Mouse (Mus musculus) MEL (cell line): Measurements from ENCODE around the gene Nudt13. TPM values are rescaled to one million over a fixed set of nuclear protein-coding genes. Genes with fewer than 3 reads are reported as not detected.

Experiments used
- DNase-seq: peaks from one replicate; pipeline ENCODE4 v3.0.0; 2011; ENCODE audit warnings: low read depth, low spot score
- H3K27ac ChIP-seq: 2 replicates; pipeline ENCODE4 v1.5.1; 2012; ENCODE audit warnings: low read depth, mild to moderate bottlenecking, control low read depth, low read length, moderate library complexity; ENCODE audit not compliant: control insufficient read depth
- H3K27me3 ChIP-seq, 2 experiments: fragments of 150-350 bp in 1 of 2; sonication (generic) in 1 of 2; 2 replicates each; pipeline ENCODE4 v1.6.1; 2012; ENCODE audit warnings: low read length in 2 of 2, mild to moderate bottlenecking in 2 of 2, improper control_type of control experiment in 1 of 2, moderate library complexity in 1 of 2; ENCODE audit not compliant: insufficient read depth in 2 of 2, control insufficient read depth in 1 of 2
- H3K36me3 ChIP-seq, 2 experiments: 2 replicates each; pipeline ENCODE4 v1.6.1; 2012 to 2014; ENCODE audit warnings: low read length in 2 of 2, improper control_type of control experiment in 1 of 2, inconsistent platforms in 1 of 2, mild to moderate bottlenecking in 1 of 2; ENCODE audit not compliant: insufficient read depth in 2 of 2, control insufficient read depth in 1 of 2
- H3K4me1 ChIP-seq, 2 experiments: fragments of 150-350 bp in 1 of 2; sonication (generic) in 1 of 2; 2 replicates each; pipeline ENCODE4 v1.6.1; 2012; ENCODE audit warnings: low read length in 2 of 2, improper control_type of control experiment in 1 of 2, mild to moderate bottlenecking in 1 of 2; ENCODE audit not compliant: insufficient read depth in 2 of 2, control insufficient read depth in 1 of 2
- H3K4me3 ChIP-seq, 2 experiments: fragments of 150-350 bp in 1 of 2; sonication (generic) in 1 of 2; 2 replicates each; pipeline ENCODE4 v1.5.1; 2012; ENCODE audit warnings: low read depth in 2 of 2, low read length in 2 of 2, mild to moderate bottlenecking in 2 of 2, moderate library complexity in 2 of 2, control low read depth in 1 of 2, improper control_type of control experiment in 1 of 2; ENCODE audit not compliant: control insufficient read depth in 1 of 2, insufficient read depth in 1 of 2
- H3K79me2 ChIP-seq: 2 replicates; pipeline ENCODE4 v1.6.1; 2012; ENCODE audit warnings: mild to moderate bottlenecking, low read length, moderate library complexity; ENCODE audit not compliant: control insufficient read depth, poor library complexity, insufficient read depth
- H3K9ac ChIP-seq: 2 replicates; pipeline ENCODE4 v1.6.1; 2012; ENCODE audit warnings: low read depth, mild to moderate bottlenecking, control low read depth, low read length, moderate library complexity; ENCODE audit not compliant: control insufficient read depth, poor library complexity, severe bottlenecking
- H3K9me3 ChIP-seq: fragments of 150-350 bp; sonication (generic); replicated peaks from 2 replicates; pipeline ENCODE4 v1.6.1; 2012; ENCODE audit warnings: mild to moderate bottlenecking, low read length, improper control_type of control experiment, moderate library complexity; ENCODE audit not compliant: insufficient read depth
- CHD1 ChIP-seq: IDR thresholded peaks from 2 replicates; pipeline ENCODE4 v1.6.1; 2012; ENCODE audit warnings: low read depth, mild to moderate bottlenecking, inconsistent platforms, low read length, improper control_type of control experiment
- CTCF ChIP-seq, 3 experiments: IDR thresholded peaks in 2 of 3; conservative IDR thresholded peaks in 1 of 3; 2 replicates each; pipeline ENCODE4 v1.5.1; 2011 to 2012; ENCODE audit warnings: low read length in 3 of 3, low read depth in 2 of 3, mild to moderate bottlenecking in 2 of 3, improper control_type of control experiment in 1 of 3, inconsistent platforms in 1 of 3, mixed read lengths in 1 of 3, moderate library complexity in 1 of 3; ENCODE audit not compliant: control insufficient read depth in 1 of 3, insufficient read depth in 1 of 3, poor library complexity in 1 of 3, severe bottlenecking in 1 of 3
- E2F4 ChIP-seq: IDR thresholded peaks from 2 replicates; pipeline ENCODE4 v1.6.1; 2011; ENCODE audit warnings: low read depth, low read length, improper control_type of control experiment, borderline replicate concordance
- ELF1 ChIP-seq: IDR thresholded peaks from 2 replicates; pipeline ENCODE4 v1.6.1; 2014; ENCODE audit warnings: low read depth, mild to moderate bottlenecking, inconsistent platforms, low read length, improper control_type of control experiment, moderate library complexity
- ETS1 ChIP-seq: IDR thresholded peaks from 2 replicates; pipeline ENCODE4 v1.6.1; 2012; ENCODE audit warnings: low read depth, mild to moderate bottlenecking, inconsistent platforms, low read length, improper control_type of control experiment, moderate library complexity
- GABPA ChIP-seq: IDR thresholded peaks from 2 replicates; pipeline ENCODE4 v1.6.1; 2012; ENCODE audit warnings: low read depth, mild to moderate bottlenecking, inconsistent platforms, low read length, improper control_type of control experiment, moderate library complexity
- GATA1 ChIP-seq: IDR thresholded peaks from 2 replicates; pipeline ENCODE4 v1.6.1; 2011; ENCODE audit warnings: low read depth, low read length, improper control_type of control experiment
- JUND ChIP-seq: IDR thresholded peaks from 2 replicates; pipeline ENCODE4 v1.6.1; 2011; ENCODE audit warnings: low read depth, mild to moderate bottlenecking, improper control_type of control experiment, low read length
- KAT2A ChIP-seq: conservative IDR thresholded peaks from 2 replicates; pipeline ENCODE4 v1.6.1; 2012; ENCODE audit warnings: low read depth, low read length, improper control_type of control experiment, inconsistent platforms
- MAFK ChIP-seq: IDR thresholded peaks from 2 replicates; pipeline ENCODE4 v1.6.1; 2011; ENCODE audit warnings: low read depth, mild to moderate bottlenecking, low read length, improper control_type of control experiment, borderline replicate concordance
- MAX ChIP-seq: IDR thresholded peaks from 2 replicates; pipeline ENCODE4 v1.6.1; 2011; ENCODE audit warnings: low read length, improper control_type of control experiment
- MXI1 ChIP-seq: IDR thresholded peaks from 2 replicates; pipeline ENCODE4 v1.6.1; 2011; ENCODE audit warnings: mild to moderate bottlenecking, low read depth, low read length, improper control_type of control experiment
- MYB ChIP-seq: IDR thresholded peaks from 2 replicates; pipeline ENCODE4 v1.6.1; 2011; ENCODE audit warnings: mild to moderate bottlenecking, low read depth, low read length, improper control_type of control experiment
- NELFE ChIP-seq: IDR thresholded peaks from 2 replicates; pipeline ENCODE4 v1.6.1; 2011; ENCODE audit warnings: low read depth, low read length, improper control_type of control experiment
- NRF1 ChIP-seq: IDR thresholded peaks from 2 replicates; pipeline ENCODE4 v1.6.1; 2014; ENCODE audit warnings: low read depth, mild to moderate bottlenecking, inconsistent platforms, low read length, improper control_type of control experiment, moderate library complexity; ENCODE audit not compliant: poor library complexity, insufficient read depth, severe bottlenecking
- POLR2A ChIP-seq, 2 experiments: IDR thresholded peaks; 2 replicates each; pipeline ENCODE4 v1.6.1; 2011 to 2012; ENCODE audit warnings: low read length in 2 of 2, mild to moderate bottlenecking in 2 of 2, control low read depth in 1 of 2, improper control_type of control experiment in 1 of 2, low read depth in 1 of 2, moderate library complexity in 1 of 2; ENCODE audit not compliant: control insufficient read depth in 1 of 2, insufficient read depth in 1 of 2, poor library complexity in 1 of 2
- POLR2AphosphoS5 ChIP-seq: IDR thresholded peaks from 2 replicates; pipeline ENCODE4 v1.6.1; 2012; ENCODE audit warnings: low read depth, borderline replicate concordance, mild to moderate bottlenecking, inconsistent platforms, low read length, moderate library complexity, mixed read lengths
- RAD21 ChIP-seq: IDR thresholded peaks from 2 replicates; pipeline ENCODE4 v1.6.1; 2011; ENCODE audit warnings: mild to moderate bottlenecking, low read depth, low read length, improper control_type of control experiment
- SIN3A ChIP-seq: IDR thresholded peaks from 2 replicates; pipeline ENCODE4 v1.6.1; 2012; ENCODE audit warnings: low read length, improper control_type of control experiment, inconsistent platforms
- SMC3 ChIP-seq: IDR thresholded peaks from 2 replicates; pipeline ENCODE4 v1.6.1; 2011; ENCODE audit warnings: low read depth, low read length, improper control_type of control experiment
- TBP ChIP-seq: IDR thresholded peaks from 2 replicates; pipeline ENCODE4 v1.8.0; 2011; ENCODE audit warnings: low read depth, low read length, improper control_type of control experiment
- TCF12 ChIP-seq: IDR thresholded peaks from 2 replicates; pipeline ENCODE4 v1.6.1; 2014; ENCODE audit warnings: low read depth, mild to moderate bottlenecking, inconsistent platforms, low read length, improper control_type of control experiment, moderate library complexity
- USF1 ChIP-seq: IDR thresholded peaks from 2 replicates; pipeline ENCODE4 v1.6.1; 2014; ENCODE audit warnings: low read depth, mild to moderate bottlenecking, inconsistent platforms, low read length, improper control_type of control experiment, moderate library complexity
- USF2 ChIP-seq, 2 experiments: IDR thresholded peaks; 2 replicates each; pipeline ENCODE4 v1.6.1; 2011 to 2012; ENCODE audit warnings: improper control_type of control experiment in 2 of 2, low read length in 2 of 2, borderline replicate concordance in 1 of 2, inconsistent platforms in 1 of 2, low read depth in 1 of 2, mild to moderate bottlenecking in 1 of 2; ENCODE audit not compliant: insufficient read depth in 1 of 2
- ZC3H11A ChIP-seq: IDR thresholded peaks from 2 replicates; pipeline ENCODE4 v1.6.1; 2012; ENCODE audit warnings: low read depth, mild to moderate bottlenecking, inconsistent platforms, low read length, improper control_type of control experiment
- ZKSCAN1 ChIP-seq: IDR thresholded peaks from 2 replicates; pipeline ENCODE4 v1.6.1; 2012; ENCODE audit warnings: low read depth, mild to moderate bottlenecking, inconsistent platforms, low read length, improper control_type of control experiment, moderate library complexity
- ZNF384 ChIP-seq: IDR thresholded peaks from 2 replicates; pipeline ENCODE4 v1.6.1; 2012; ENCODE audit warnings: low read depth, mild to moderate bottlenecking, inconsistent platforms, low read length, improper control_type of control experiment
- polyA plus RNA-seq, 2 experiments: library from polyadenylated mRNA; stranded (reverse) in 1 of 2; unstranded in 1 of 2; fragments of >175 nt in 1 of 2; fragments of >200 nt in 1 of 2; gene quantifications; 2 replicates each; pipeline versions ENCODE4 v1.2.1 to v1.2.4; 2012; ENCODE audit warnings: low replicate concordance in 2 of 2, low read depth in 1 of 2; ENCODE audit not compliant: insufficient read length in 2 of 2, insufficient read depth in 1 of 2, missing spikeins in 1 of 2
- total RNA-seq: library from RNA; depleted of rRNA; stranded (reverse); fragments of 300-350 nt; gene quantifications from 2 replicates; pipeline ENCODE4 v1.2.3, GENCODE M21; 2012

The Nudt13 gene
- total and polyA plus RNA-seq, 3 experiments: 9.9 to 12.3 TPM; not detected in 1

GRCm38 (mm10) chr14:20258185-20259113 is 36.0 kb upstream of the Nudt13 start:
- no peaks in the 10 kb centered on the region for H3K79me2 ChIP-seq
- DNase-seq: peak; percentile 63
- H3K4me1 ChIP-seq: no peaks in the 10 kb centered on the region
- no peaks in the 10 kb centered on the region for H3K36me3 ChIP-seq
- H3K9ac ChIP-seq: no peak overlapping the region
- no peak overlapping the region for H3K4me3 ChIP-seq
- no peaks in the 10 kb centered on the region; a peak in 2 of 4 replicates for H3K27me3 ChIP-seq
- no peak overlapping the region for H3K27ac ChIP-seq
- no peak for TF ChIP-seq USF1
- TF ChIP-seq MXI1: no peak
- no peak for TF ChIP-seq GABPA
- TF ChIP-seq SIN3A: no peak
- TF ChIP-seq CTCF (IDR thresholded peaks at IDR 0.05 in 2 of 3, conservative IDR thresholded peaks at IDR 0.05 in 1 of 3; ENCODE audit: control insufficient read depth in 1 of 3, insufficient read depth in 1 of 3, low read depth in 2 of 3, low read length in 3 of 3, poor library complexity in 1 of 3, severe bottlenecking in 1 of 3): peak; percentile 90 to 96 (median 91)
- no peak for TF ChIP-seq MAX
- no peak for TF ChIP-seq TBP
- no peak for TF ChIP-seq MYB
- TF ChIP-seq KAT2A: no peak
- TF ChIP-seq E2F4: no peak
- TF ChIP-seq ZC3H11A: peak; percentile 97
- TF ChIP-seq ZNF384: no peak
- no peak for TF ChIP-seq GATA1
- peak; percentile 99 for TF ChIP-seq SMC3
- no peak for TF ChIP-seq JUND
- TF ChIP-seq POLR2A (IDR thresholded peaks at IDR 0.05; ENCODE audit: control insufficient read depth in 1 of 2, insufficient read depth in 1 of 2, low read depth in 1 of 2, low read length in 2 of 2, poor library complexity in 1 of 2): no peak
- TF ChIP-seq TCF12: no peak
- no peak for TF ChIP-seq ZKSCAN1
- TF ChIP-seq ELF1: no peak
- TF ChIP-seq ETS1: no peak
- TF ChIP-seq RAD21: peak; percentile 97
- TF ChIP-seq POLR2AphosphoS5: no peak
- TF ChIP-seq USF2 (IDR thresholded peaks at IDR 0.05; ENCODE audit: borderline replicate concordance in 1 of 2, insufficient read depth in 1 of 2, low read depth in 1 of 2, low read length in 2 of 2): no peak
- TF ChIP-seq NRF1: no peak
- TF ChIP-seq CHD1: no peak
- TF ChIP-seq MAFK: no peak
- no peak for TF ChIP-seq NELFE
- no peaks in the 10 kb centered on the region for H3K9me3 ChIP-seq
